Mouse (Mus musculus) left cerebral cortex, adult 2 months (tissue): ENCODE measurements around the gene Pitpnm3. TPM values are rescaled to one million over a fixed set of nuclear protein-coding genes. Genes with fewer than 3 reads are reported as not detected.

Experiments
- DNase-seq, 2 experiments: peaks; one replicate each; pipeline ENCODE4 v3.0.0; 2021 to 2022; ENCODE audit warnings: low spot score in 2 of 2, mixed read lengths in 1 of 2; ENCODE audit errors: extremely low spot score in 1 of 2
- H3K27ac ChIP-seq: fragments of 200-600 bp; 2 replicates; pipeline ENCODE4 v1.8.1; 2022
- H3K4me3 ChIP-seq: fragments of 200-600 bp; 2 replicates; pipeline ENCODE4 v1.8.1; 2022
- CTCF ChIP-seq: fragments of 200-600 bp; IDR thresholded peaks from 2 replicates; pipeline ENCODE4 v1.8.1; 2022; ENCODE audit warnings: antibody characterized with exemption, mild to moderate bottlenecking, moderate library complexity
- intact Hi-C: fragments of 180-260 bp; cut with DNase I; formaldehyde crosslinking; loops from one replicate; pipeline ENCODE4 v1.15.1; 2025
- total RNA-seq, 2 experiments: library from RNA; stranded (reverse); gene quantifications; 2 replicates each; pipeline ENCODE4 v1.2.3; 2021

Gene Pitpnm3
- total RNA-seq, 2 experiments from 2014 or later = 88.9 to 92.4 TPM

DNA sequence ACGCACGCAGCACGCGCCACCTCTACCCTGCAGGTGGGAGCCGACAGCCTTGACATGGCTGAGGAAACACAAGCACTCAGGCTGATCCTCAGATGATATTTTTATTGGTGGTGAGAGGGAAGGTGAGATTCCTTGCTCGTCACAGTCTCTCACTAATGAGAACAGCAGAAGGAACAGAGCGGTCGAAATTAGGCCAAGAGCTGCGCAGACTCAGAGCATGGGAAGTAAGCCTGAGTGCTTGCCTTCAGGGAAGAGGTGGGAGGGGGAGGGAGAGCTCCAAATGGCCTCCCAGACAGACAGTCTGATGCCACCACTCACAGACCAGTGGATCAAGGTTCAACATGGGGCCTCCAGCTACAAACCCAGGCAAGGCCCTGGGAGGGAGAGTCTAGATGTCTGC lies 109.1 kb downstream of the Pitpnm3 start:
- Histone ChIP-seq H3K27ac (no peak overlapping the region), H3K4me3 (no peak overlapping the region)
- TF ChIP-seq CTCF = no peak
- intact Hi-C loops = loop anchor here (10.0 kb wide), 2 partner anchors 172 to 462 kb away; no protein-coding TSS in a partner anchor
- DNase-seq = no peak

DNA sequence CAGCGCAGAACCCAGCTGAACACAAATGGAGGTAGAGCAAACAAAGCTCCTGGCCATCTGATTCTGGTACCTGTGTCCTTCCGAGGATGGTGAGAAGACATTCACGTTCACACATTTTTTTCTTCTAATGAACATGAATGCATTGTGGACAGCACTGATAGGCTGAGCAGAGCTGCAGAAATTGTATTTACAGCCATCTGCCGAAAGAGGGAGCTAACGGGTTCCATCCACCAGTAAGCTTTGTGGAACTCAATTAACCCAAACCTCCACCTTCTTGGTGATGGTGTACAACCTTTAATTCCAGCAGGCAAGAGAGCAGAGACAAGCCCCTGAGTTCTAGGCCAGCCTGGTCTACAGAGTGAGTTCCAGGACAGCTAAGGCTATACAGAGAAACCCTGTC lies 109.7 kb downstream of the Pitpnm3 start:
- peak; percentile 52 for TF ChIP-seq CTCF
- intact Hi-C loops = loop anchor here (2.0 to 10.0 kb wide), 3 partner anchors 171 to 461 kb away; no protein-coding TSS in a partner anchor
- Histone ChIP-seq H3K4me3 (no peak overlapping the region), H3K27ac (no peak overlapping the region)
- no peak for DNase-seq

DNA sequence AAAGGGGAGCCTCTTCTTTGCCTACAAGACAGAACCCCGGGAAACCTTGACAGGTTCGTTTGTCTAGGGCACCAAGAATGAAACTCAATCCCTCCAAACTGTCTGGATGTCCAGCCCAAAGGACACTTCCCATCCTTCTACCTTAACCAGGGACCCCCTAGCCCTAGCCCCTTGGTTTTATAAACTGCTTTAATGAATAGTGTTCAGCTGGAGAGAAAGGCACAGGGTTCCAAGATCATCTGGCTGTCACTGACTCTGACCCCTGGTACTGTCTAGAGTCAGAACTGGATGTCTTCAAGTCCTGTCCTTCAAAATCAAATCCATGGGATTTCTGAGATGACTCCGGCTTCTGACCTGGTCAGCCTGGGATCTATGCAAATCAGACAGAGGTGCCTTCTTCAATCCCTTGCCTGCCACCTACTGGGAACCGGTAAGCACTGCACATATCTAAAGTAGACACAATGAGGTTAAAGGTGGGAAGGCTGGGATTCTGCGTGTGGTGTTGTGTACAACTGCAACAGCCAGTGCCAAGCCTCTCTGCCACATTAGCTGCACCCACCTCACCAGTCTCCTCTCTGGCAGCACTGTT lies 111.3 kb downstream of the Pitpnm3 start:
- DNase-seq = peak; percentile 64 to 65
- TF ChIP-seq CTCF = peak; percentile 82
- intact Hi-C loops = loop anchor here (1.0 to 10.0 kb wide), 5 partner anchors 31 to 459 kb away; no protein-coding TSS in a partner anchor
- Histone ChIP-seq H3K27ac (no peak overlapping the region), H3K4me3 (no peak overlapping the region)

DNA sequence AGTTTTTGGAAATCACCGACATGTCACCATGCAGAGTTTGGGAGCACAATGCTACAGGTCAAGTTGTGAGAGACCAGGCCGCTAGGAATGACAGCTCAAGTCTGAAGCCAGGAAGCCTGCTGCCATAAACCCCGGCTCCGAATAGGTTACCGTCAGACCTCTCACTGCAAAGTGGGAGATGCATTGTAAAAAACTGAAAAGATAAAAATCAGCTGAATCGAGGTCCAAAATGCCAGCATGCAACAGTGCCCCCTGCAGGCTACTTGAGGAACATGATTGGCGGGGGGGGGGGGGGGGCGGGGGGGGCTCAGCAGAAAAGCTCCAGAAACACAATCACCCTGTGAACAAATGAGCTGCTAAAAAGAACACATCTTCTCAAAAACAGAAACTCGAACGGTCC lies 112.0 kb downstream of the Pitpnm3 start:
- DNase-seq = no peak
- Histone ChIP-seq H3K4me3 (no peak overlapping the region), H3K27ac (no peak overlapping the region)
- intact Hi-C loops = loop anchor here (10.0 kb wide), 2 partner anchors 169 to 459 kb away; no protein-coding TSS in a partner anchor
- peak; percentile 49 for TF ChIP-seq CTCF

DNA sequence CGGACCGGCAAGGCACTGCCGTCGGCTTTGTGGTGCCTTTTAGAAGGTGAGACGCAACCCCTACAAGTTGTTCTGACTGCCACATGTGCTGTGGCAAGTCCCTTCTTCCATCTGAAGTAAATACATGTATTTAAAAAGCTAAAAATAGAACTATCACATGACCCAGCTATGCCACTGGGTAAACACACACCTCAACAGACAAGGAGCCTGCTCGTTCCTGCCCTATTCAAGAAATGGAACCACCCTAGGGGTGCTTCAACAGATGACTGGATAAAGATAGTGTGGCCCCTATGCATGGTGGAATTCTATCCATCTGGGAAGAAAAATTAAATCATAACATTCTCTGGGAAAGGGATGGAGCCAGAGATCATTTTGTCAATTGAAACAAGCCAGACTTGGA lies 112.8 kb downstream of the Pitpnm3 start:
- Histone ChIP-seq H3K27ac (no peak overlapping the region), H3K4me3 (no peak overlapping the region)
- intact Hi-C loops = loop anchor here (10.0 kb wide), 2 partner anchors 168 to 458 kb away; no protein-coding TSS in a partner anchor
- DNase-seq = no peak
- no peak for TF ChIP-seq CTCF

DNA sequence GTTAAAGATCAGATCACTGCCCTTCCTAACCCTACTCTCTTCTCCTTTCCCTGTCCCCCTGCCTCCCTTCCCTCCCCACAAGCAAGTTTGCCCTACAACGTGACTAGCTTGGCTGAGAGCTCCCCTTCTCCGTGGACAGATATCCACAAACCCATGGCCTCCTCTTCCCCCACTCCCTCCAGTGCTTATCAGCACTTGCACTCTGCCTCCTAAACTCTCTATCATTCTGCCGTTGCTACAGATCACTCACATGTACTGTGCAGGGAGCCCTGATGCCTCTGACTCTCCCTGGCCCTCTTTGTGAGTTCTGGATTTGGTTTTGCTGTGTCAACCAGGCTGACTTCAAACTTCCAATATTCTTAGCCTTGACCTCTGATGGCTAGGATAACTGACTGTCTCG lies 114.6 kb downstream of the Pitpnm3 start:
- no peak for TF ChIP-seq CTCF
- no peak for DNase-seq
- intact Hi-C loops = loop anchor here (10.0 kb wide), 2 partner anchors 166 to 456 kb away; no protein-coding TSS in a partner anchor

DNA sequence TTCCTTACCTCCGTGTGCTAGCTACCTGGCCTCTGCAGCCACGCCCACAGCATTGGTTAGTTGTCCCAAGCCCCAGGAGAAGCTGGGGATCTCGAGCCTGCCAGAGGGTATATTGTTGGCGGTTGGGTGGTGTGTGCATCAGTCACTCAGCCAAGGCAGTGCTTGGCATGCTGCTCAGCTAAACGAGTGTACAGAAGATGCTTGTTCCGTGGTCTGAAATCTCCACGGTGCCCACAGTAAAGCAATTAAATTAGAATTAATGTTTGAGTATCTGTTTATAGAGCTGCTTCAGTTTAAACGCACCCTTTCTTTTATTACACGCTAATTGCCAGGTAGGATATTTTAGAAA lies 118.4 kb downstream of the Pitpnm3 start:
- H3K4me3 ChIP-seq = no peak overlapping the region
- no peak for TF ChIP-seq CTCF
- intact Hi-C loops = no loop called here
- no peak for DNase-seq
- no peak overlapping the region for H3K27ac ChIP-seq

More for the DNA sequence above, 114.6 kb downstream of the Pitpnm3 start:
- no peak overlapping the region for H3K4me3 ChIP-seq
- H3K27ac ChIP-seq = no peak overlapping the region

DNA sequence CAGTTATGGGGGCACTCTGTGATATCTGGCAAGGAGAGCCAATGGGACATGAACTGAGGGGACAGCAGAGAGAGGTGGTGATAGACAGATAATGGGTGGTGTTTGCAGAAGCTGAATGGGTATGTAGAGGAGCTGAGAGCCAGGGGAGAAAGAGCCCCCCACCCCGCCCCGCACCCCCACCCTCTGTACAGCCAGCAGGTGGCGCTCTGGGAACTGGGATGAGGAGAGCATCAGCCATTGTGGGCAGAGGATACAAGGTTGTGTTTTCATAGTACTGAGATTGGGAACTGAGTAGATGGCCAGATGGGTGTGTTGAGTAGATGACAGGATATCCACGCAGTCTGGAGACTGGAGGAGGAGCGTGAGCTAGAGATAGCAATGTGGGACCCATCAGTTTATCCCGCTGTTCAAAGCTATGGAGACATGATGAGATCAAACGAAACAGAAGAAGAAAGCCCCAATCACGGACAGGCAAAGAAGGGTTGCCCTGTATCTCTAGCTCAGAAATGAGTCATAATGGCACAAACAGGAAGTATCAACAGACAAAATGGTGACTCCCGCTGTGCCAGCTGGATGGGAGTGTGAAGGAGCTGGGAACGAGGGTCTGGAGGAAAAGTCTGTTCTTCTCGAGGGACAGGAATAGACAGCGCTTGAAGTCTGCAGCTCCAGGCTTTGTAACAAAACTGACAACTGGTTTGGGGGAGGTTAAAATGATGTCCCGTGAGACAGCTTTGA lies 118.9 kb downstream of the Pitpnm3 start:
- intact Hi-C loops = no loop called here
- peak; percentile 7 for TF ChIP-seq CTCF
- no peak overlapping the region for H3K4me3 ChIP-seq
- DNase-seq = no peak
- no peak overlapping the region for H3K27ac ChIP-seq

DNA sequence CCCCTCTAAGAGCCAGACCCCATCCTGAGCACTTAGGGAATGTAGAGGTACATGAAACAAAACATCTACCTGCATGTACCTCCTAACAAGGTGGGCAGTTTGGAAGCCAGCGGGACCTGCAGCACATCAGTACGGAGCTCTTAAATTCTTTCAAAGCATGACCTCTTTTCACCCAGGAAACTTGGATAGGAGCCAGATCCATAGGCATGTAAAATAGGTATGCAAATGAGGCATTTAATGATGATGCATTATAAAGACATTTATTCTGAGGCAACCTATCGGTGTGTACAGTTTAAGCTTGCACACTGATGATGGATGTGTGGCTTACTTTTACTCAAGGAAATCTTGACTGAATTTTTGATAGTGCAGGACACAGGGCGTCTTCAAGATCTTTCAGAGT lies 120.9 kb downstream of the Pitpnm3 start:
- intact Hi-C loops = no loop called here
- Histone ChIP-seq H3K4me3 (no peak overlapping the region), H3K27ac (no peak overlapping the region)
- DNase-seq = no peak
- no peak for TF ChIP-seq CTCF

DNA sequence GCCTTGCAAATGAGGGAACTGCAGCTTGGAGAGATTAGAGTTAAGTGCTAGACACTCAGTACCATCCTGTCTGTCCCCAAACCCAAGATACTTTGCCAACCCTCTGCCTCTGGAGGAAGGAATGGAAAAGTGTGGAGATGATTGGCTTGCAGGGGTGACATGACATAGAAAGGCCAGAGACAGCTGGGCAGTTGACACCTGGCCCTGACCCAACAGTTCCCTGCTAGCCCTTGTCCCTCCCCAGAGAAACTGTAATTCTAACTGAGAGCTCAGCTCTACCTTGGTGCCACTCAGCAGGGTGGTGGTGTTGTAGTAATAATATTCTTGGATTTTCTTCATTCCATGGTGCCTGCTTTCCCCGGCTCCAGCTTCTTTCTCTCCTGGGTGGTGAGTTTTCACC lies 123.6 kb downstream of the Pitpnm3 start:
- no peak overlapping the region for H3K27ac ChIP-seq
- DNase-seq = no peak
- intact Hi-C loops = no loop called here
- TF ChIP-seq CTCF = no peak
- no peak overlapping the region for H3K4me3 ChIP-seq

DNA sequence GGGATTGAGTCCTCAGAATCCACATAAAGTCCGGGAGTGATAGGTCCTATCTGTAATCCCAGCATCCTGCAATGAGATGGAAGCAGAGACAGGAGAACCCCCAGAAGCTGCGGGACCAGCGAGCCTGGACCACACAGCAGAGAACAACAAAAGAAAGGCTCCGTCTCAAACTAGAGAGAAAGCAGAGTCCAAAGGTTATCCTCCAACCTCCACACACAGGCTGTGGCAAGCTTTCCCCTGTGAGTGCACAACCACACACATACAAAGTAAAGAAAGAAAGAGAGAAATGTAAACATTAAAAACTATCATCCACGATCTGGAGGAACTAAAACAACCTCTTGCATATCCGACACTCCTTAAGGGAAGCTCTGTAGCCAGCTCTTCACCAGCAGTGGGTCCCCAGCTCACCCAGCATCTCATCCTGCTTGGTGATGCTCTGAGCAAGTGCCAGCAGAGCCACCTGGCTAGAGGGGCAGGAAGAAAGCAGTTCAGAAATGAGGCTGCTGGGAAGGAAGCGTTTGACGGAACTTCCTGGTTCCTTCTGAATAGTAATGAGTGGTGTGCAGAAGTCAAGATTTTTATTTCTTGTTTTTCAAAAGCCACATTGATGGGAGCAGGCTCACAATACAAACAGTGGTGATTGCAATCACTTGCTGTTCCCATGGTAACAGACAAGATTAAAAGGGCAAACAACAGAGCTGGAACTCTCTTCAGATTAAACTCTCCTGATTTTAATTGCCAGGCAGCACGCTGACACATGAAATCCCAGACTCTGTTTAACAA lies 124.4 kb downstream of the Pitpnm3 start:
- intact Hi-C loops = no loop called here
- DNase-seq = no peak
- H3K4me3 ChIP-seq = no peak overlapping the region
- TF ChIP-seq CTCF = no peak
- no peak overlapping the region for H3K27ac ChIP-seq

DNA sequence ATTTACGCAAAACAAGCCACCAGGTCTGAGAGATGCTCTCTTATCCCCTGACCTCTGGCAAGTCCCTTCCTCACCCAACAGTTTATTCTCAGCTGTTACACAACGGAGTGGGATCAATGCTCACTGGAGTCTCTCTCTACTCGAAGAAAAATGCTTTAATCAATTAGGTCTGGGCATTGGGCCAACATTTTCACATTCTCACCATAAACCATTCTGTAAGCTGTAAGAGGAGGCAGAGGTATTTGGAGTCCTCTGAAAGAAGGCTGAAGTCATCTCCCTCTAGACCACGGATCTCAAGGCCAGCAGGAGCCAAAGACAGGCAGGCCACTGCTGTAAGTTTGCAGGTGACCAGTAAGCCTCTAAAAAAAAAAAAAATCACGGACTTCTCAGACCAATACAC lies 125.2 kb downstream of the Pitpnm3 start:
- intact Hi-C loops = no loop called here
- H3K4me3 ChIP-seq = no peak overlapping the region
- DNase-seq = no peak
- H3K27ac ChIP-seq = no peak overlapping the region
- TF ChIP-seq CTCF = no peak
